Mouse (Mus musculus): ENCODE measurements at regions not wholly inside any gene's neighbourhood (a gene's known extent, or its start where the extent isn't known, plus 50 kb on each side); places are given as distances from the start of the nearest gene placed in this dataset.

DNA sequence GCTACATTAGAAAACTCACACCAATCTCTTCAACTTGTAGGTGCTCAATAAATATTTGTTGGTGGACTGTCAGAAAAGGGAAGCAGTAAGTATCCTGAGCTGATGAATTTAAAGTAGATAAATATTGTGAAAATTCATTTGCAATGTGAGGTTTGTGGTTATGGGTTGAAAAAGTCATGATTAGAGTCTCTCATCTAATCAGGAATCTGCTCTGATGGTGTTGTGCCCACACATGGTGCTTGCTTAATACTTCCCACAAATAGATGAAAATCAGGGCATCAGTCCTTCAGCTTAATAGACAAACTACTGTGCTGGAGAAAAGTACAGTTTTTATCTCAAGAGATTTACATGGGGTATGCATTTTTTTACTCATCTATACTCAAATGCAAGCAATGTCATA, 59.9 kb downstream of the S1pr1 start:
- TF ChIP-seq MAFK (IDR thresholded peaks at IDR 0.05; ENCODE audit: insufficient replicate concordance, low read length) (no peak), CTCF (conservative IDR thresholded peaks at IDR 0.05 in 1 of 2, IDR thresholded peaks at IDR 0.05 in 1 of 2; ENCODE audit: low read depth in 2 of 2, low read length in 2 of 2) (no peak), JUND (conservative IDR thresholded peaks at IDR 0.05; ENCODE audit: low read depth, low read length) (no peak), TBP (conservative IDR thresholded peaks at IDR 0.05; ENCODE audit: low read depth, low read length) (no peak), HCFC1 (IDR thresholded peaks at IDR 0.05; ENCODE audit: low read depth, low read length) (no peak), SIN3A (IDR thresholded peaks at IDR 0.05; ENCODE audit: low read length) (no peak), E2F4 (IDR thresholded peaks at IDR 0.05; ENCODE audit: insufficient replicate concordance, low read depth, low read length) (no peak), ZMIZ1 (IDR thresholded peaks at IDR 0.05; ENCODE audit: low read depth, low read length) (no peak), EP300 (IDR thresholded peaks at IDR 0.05; ENCODE audit: low read length) (no peak), POLR2A (IDR thresholded peaks at IDR 0.05; ENCODE audit: low read depth, low read length) (no peak), POLR2AphosphoS2 (IDR thresholded peaks at IDR 0.05; ENCODE audit: low read depth, low read length) (no peak), NELFE (IDR thresholded peaks at IDR 0.05; ENCODE audit: low read depth, low read length) (no peak), KAT2A (IDR thresholded peaks at IDR 0.05; ENCODE audit: insufficient replicate concordance, low read length) (no peak), GABPA (IDR thresholded peaks at IDR 0.05; ENCODE audit: insufficient replicate concordance, low read depth, low read length) (no peak)

Data from CH12.LX (cell line).